Mouse (Mus musculus) heart, embryonic 15.5 days (tissue): ENCODE measurements around the gene Ppp1r9a. TPM values are rescaled to one million over a fixed set of nuclear protein-coding genes. Genes with fewer than 3 reads are reported as not detected.

Experiments used
- polyA plus RNA-seq: library from polyadenylated mRNA; unstranded; fragments of >200 nt; fragmentation: Nextera tagmentation; extraction: Ambion mirVana; gene quantifications from 2 replicates; pipeline ENCODE4 v1.2.1, GENCODE M21; 2015

Ppp1r9a gene
- polyA plus RNA-seq, 1 experiment from 2014 or later, result 13.5 TPM

Other genes with a start within 250 kb of the Ppp1r9a start
- 57.7 and 57.8 TPM in 2 replicates for gene Sgce, start 155.7 kb upstream of the Ppp1r9a start, polyA plus RNA-seq
- 1.3 and 1.8 TPM in 2 replicates for gene Peg10, start 155.6 kb upstream of the Ppp1r9a start, polyA plus RNA-seq